Mouse (Mus musculus) neural tube, embryonic 12.5 days (tissue): ENCODE results near the gene Cry2. TPM values are rescaled to one million over a fixed set of nuclear protein-coding genes. Genes with fewer than 3 reads are reported as not detected.

Experiments
- ATAC-seq: fragments of 200-750 bp; cut with Nextera tagmentation; 2 replicates; pipeline ENCODE4 v1.8.0; 2017; ENCODE audit warnings: low read depth, mild to moderate bottlenecking, moderate TSS enrichment, moderate library complexity; ENCODE audit not compliant: low FRiP score
- H3K27ac ChIP-seq: fragments of 300-500 bp; sonication (generic); 2 replicates; pipeline ENCODE4 v1.5.1; 2016
- H3K27me3 ChIP-seq: fragments of 300-500 bp; sonication (generic); replicated peaks from 2 replicates; pipeline ENCODE4 v1.6.1; 2016; ENCODE audit warnings: mild to moderate bottlenecking
- H3K36me3 ChIP-seq: fragments of 300-500 bp; sonication (generic); 2 replicates; pipeline ENCODE4 v1.6.1; 2016; ENCODE audit warnings: mild to moderate bottlenecking
- H3K4me1 ChIP-seq: fragments of 300-500 bp; sonication (generic); 2 replicates; pipeline ENCODE4 v1.6.1; 2016
- H3K4me2 ChIP-seq: fragments of 300-500 bp; sonication (generic); replicated peaks from 2 replicates; pipeline ENCODE4 v1.6.1; 2016; ENCODE audit warnings: mild to moderate bottlenecking
- H3K4me3 ChIP-seq: fragments of 300-500 bp; sonication (generic); 2 replicates; pipeline ENCODE4 v1.5.1; 2016
- H3K9ac ChIP-seq: fragments of 300-500 bp; sonication (generic); 2 replicates; pipeline ENCODE4 v1.6.1; 2016; ENCODE audit warnings: mild to moderate bottlenecking
- H3K9me3 ChIP-seq: fragments of 300-500 bp; sonication (generic); 2 replicates; pipeline ENCODE4 v1.6.1; 2016; ENCODE audit warnings: mild to moderate bottlenecking
- WGBS: fragments of 180-500 bp; shearing (Covaris S2); methylation state at CpG from one replicate; pipeline ENCODE4 v1.1.7; 2016; 5-methylcytosine and 5-hydroxymethylcytosine counted together
- polyA plus RNA-seq: library from polyadenylated mRNA; unstranded; fragments of >200 nt; fragmentation: Nextera tagmentation; extraction: Ambion mirVana; gene quantifications from 2 replicates; pipeline ENCODE4 v1.2.1, GENCODE M21; 2016

Gene Cry2
- polyA plus RNA-seq, 1 experiment from 2014 or later: 33.6 TPM

DNA sequence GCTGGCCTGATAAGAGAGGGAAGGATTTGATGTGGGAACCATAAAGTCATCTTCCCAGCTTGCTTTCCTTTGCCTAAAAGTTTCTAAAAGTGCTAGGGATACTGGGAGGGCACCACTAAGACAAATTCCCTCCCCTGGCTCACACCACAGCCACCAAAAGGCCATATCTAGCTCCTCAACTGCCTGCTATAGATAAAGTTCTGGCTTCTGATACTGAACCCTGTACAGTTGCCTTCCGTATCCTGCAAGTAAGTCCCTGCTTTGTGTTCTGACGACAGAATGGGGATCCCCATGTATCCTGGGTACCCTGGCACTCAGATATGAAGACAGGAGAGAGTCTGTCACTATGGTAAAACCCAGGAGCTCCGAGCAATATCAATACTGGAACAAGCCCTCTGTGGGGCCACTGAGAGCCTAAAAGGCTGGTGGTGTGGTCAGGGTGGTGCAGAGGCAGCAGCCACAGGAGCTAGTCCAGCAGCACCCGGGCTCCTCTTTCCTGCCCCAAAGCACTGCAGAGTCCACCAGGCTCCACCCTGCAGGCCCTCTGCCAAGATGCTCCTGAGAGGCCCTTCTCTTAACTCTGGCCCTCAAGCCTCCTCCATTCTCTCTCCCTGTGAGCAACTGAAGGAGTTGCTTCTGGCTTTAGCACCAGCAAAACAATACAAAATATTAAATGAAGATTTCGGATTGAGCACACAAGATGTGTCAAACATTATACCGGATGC lies 43.5 kb downstream of the Cry2 start:
- no peak overlapping the region for H3K9ac ChIP-seq
- ATAC-seq: no peak
- H3K4me2 ChIP-seq: peak overlapping the region; percentile 91
- H3K4me3 ChIP-seq: no peak overlapping the region
- WGBS: 80% methylated on average over 6 of the region's 6 CpGs
- peaks cover 24% of the 10 kb centered on the region for H3K36me3 ChIP-seq
- H3K4me1 ChIP-seq: peaks cover 60% of the 10 kb centered on the region
- no peaks in the 10 kb centered on the region for H3K9me3 ChIP-seq
- H3K27ac ChIP-seq: peak overlapping the region; percentile 37; the same call in 1 of the 2 replicates
- H3K27me3 ChIP-seq: no peaks in the 10 kb centered on the region

DNA sequence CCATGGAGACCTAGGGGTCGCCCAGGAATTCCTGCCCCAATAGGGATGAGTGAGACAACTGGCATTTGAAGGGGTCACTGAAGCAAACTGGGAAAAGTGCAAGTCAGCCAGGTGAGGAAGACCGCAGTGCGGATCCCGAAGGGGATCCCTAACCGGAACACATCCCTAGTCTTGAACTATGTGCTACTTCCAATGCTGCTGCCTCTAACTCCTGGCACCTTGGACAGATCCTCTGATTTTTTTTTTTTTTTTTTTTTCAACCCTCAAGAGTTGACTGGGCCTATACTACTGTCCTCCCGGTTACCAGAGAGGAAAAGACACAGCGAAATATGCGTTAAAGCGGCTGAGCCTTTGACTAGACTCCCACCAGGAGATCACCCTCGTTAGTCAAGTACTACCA lies 44.2 kb downstream of the Cry2 start:
- Histone ChIP-seq H3K36me3 (peaks cover 31% of the 10 kb centered on the region), H3K9me3 (no peaks in the 10 kb centered on the region), H3K27ac (peak overlapping the region; percentile 37; the same call in 1 of the 2 replicates), H3K27me3 (no peaks in the 10 kb centered on the region), H3K4me1 (peaks cover 60% of the 10 kb centered on the region), H3K4me3 (peak overlapping the region; percentile 78), H3K4me2 (peak overlapping the region; percentile 91), H3K9ac (no peak overlapping the region)
- ATAC-seq: no peak
- WGBS: 3% methylated on average over 10 of the region's 10 CpGs

DNA sequence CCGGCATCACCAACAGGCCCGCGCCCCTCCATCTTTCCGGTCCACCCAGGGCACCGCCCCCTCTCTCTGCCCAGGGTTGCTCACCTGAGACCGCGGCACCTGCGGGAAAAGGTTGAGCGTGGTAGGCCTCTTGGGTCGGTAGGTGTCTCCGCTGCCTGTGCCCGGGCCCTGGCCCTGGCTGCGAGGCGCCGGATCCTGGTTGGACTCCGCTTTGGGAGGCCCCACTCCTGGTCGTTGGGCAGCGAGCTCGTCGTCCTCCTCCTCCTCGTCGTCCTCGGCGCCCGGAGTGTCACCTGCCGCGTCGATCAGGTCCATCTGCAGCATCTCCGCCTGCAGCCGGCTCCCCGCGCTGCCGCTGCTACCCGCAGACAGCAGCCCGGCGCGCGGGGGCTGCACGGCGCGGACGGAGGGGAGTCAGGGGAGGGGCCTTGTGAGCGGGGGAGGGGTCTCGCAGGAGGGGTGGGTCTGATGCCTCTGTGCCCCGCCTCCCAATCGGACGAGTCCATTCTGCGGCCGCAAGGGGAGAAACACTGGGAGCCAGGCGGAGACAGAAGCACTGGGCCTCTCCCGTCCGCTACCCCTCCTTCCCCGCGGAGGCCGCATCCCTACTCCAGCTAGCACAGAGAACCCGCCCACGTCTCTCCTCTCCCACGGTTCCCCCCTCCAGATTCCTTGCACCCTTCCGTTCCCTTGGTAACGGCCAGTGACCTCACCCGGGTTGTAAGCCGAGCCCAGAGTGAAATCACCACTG lies 44.8 kb downstream of the Cry2 start:
- Histone ChIP-seq H3K9me3 (no peaks in the 10 kb centered on the region), H3K27me3 (no peaks in the 10 kb centered on the region), H3K27ac (peak overlapping the region; percentile 59; the same call in 1 of the 2 replicates), H3K36me3 (peaks cover 37% of the 10 kb centered on the region), H3K9ac (peak overlapping the region; percentile 85), H3K4me3 (peak overlapping the region; percentile 78), H3K4me2 (peak overlapping the region; percentile 91), H3K4me1 (peaks cover 60% of the 10 kb centered on the region)
- peak; percentile 93 for ATAC-seq
- WGBS: under 1% methylated on average over 62 of the region's 62 CpGs

DNA sequence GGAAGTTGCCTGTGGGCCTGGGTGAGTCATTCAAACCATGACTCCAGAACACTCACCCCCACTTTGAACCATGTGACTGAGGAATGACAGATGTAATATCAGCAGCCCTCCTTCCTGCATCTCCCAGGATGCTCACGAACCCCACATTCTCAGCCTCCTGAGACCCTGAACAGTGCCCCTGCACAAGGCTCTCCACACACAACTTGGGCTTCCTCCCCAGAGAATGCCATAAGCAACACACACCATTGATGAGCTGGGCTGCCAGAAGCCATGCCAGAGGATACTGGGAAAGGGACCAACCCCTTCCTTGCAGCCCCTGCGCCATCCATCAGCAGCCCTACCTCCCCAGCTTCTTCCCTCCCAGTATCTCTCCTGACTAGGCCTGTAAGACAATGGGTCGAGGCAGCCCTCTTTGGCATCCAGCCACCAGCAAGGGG lies 45.7 kb downstream of the Cry2 start:
- H3K36me3 ChIP-seq: peaks cover 46% of the 10 kb centered on the region
- peak overlapping the region; percentile 91 for H3K4me2 ChIP-seq
- H3K27ac ChIP-seq: no peak overlapping the region
- WGBS: 44% methylated on average over 3 of the region's 3 CpGs
- peak overlapping the region; percentile 78 for H3K4me3 ChIP-seq
- ATAC-seq: no peak
- H3K27me3 ChIP-seq: no peaks in the 10 kb centered on the region
- peaks cover 54% of the 10 kb centered on the region for H3K4me1 ChIP-seq
- H3K9ac ChIP-seq: peak overlapping the region; percentile 85
- H3K9me3 ChIP-seq: no peaks in the 10 kb centered on the region

DNA sequence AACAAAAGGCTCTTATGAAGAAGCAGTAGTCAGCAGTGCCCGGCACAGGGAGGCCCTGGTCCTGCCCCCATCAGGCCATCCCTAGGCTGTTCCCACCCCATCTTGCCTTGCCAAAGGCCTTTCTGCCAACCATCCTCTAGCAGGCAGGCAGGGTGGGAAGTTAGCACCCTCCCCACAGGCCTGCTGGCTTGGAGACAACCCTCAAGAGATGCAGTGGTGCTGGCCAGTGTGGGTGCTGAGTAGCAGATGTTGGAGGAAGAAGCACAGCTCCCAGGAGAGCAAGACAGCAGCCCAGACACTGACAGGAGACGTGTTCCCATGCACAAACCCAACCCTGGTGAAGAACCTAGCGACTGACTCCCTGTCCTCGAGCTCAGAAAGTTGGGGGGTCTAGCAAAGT lies 46.2 kb downstream of the Cry2 start:
- WGBS: 73% methylated on average over 4 of the region's 4 CpGs
- no peak for ATAC-seq
- peak overlapping the region; percentile 11; the same call in 1 of the 2 replicates for H3K4me3 ChIP-seq
- peaks cover 51% of the 10 kb centered on the region for H3K36me3 ChIP-seq
- H3K4me2 ChIP-seq: peak overlapping the region; percentile 91
- H3K9me3 ChIP-seq: no peaks in the 10 kb centered on the region
- H3K9ac ChIP-seq: 0 out of 2 replicates have a peak overlapping the region, but pooled peaks have one; percentile 40
- H3K4me1 ChIP-seq: peaks cover 49% of the 10 kb centered on the region
- H3K27me3 ChIP-seq: no peaks in the 10 kb centered on the region
- H3K27ac ChIP-seq: no peak overlapping the region

DNA sequence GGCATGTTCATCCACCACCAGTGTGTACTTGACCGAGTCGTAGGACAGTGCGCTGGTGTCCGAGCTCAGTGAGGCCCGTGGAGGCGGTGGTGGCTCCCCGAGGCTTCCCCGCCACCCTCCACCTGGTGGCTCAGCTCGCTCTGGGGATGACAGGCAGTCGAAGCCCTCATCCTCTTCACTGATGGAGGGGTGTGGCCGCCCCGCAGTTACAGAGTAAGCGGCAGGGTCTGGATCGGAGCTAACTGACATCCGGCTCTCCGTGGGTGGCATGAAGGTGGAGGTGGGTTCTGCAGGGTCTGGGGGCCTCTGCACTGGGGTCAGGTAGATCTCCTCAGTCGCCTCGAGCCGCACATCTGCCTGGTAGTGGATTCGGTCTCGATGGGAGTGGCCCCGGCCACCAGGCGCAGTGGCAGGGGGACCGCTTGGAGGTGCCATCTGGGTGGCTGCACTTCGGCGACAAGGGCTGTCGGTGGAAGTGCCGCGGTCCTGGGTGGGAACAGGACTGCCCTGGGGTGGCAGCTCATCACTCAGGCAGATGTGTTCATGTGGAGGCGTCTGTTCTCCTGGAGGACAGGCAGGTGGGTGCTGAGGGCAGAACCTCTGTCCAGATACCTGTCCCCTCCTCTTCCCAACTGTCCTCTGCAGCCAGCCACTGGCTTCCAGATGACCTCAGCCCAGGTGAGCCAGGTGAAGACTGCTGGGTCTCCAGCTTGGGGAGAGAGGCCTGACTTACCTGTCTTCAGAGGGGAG lies 46.8 kb downstream of the Cry2 start:
- Histone ChIP-seq H3K36me3 (peaks cover 57% of the 10 kb centered on the region), H3K4me1 (peaks cover 43% of the 10 kb centered on the region)

DNA sequence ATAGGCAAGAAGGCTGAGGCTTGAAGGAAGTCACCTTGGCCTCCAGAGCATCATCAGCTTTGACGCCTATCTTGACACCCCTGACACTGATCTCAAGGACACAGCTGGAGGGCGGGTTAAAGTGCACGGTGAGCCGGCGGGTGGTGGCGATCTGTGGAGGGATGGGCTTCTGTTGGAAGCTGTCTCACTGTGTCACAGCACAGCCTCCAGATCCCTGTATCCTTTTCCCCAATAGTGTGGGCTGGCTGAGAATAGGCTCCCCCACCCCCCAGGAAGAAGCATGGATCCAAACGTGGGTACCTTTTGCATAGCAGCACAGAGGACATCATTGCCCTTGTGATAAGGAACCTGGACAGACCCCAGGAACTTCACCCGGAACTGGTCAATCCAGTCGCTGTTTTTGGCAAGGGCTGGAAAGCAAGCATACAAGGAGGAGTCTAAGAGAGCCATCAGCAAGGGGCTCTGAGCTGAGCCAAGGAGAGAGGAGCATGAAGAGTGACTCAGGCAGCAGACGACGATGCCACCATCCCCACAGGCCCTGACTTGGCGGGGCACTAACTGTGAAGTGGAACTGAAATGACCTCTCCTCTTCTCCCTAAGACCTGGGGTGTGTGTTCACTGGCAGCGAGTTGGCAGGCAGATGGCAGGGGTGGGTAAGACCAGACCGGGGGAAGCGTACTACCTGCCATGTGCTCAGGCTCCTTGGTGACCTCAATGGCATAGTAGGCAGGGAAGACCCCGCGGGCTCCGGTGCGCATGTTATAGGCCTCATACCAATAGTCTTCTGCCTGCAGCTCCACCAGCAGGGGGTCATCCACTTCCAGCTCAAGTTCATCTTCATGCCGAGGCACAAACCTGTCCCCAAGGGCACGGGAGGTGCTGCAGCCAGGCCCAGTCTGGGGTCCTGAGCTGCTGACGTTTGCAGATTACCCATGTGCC lies 48.5 kb downstream of the Cry2 start:
- Histone ChIP-seq H3K27me3 (no peaks in the 10 kb centered on the region), H3K27ac (no peak overlapping the region), H3K36me3 (peaks cover 73% of the 10 kb centered on the region), H3K4me2 (no peak overlapping the region), H3K4me3 (no peak overlapping the region), H3K4me1 (peaks cover 26% of the 10 kb centered on the region), H3K9ac (no peak overlapping the region), H3K9me3 (no peaks in the 10 kb centered on the region)
- no peak for ATAC-seq
- 87% methylated on average over 22 of the region's 22 CpGs for WGBS

More for the DNA sequence above, 46.8 kb downstream of the Cry2 start:
- no peak overlapping the region for H3K27ac ChIP-seq
- no peaks in the 10 kb centered on the region for H3K27me3 ChIP-seq
- H3K9ac ChIP-seq: no peak overlapping the region
- no peak for ATAC-seq
- peak overlapping the region; percentile 91 for H3K4me2 ChIP-seq
- no peaks in the 10 kb centered on the region for H3K9me3 ChIP-seq
- H3K4me3 ChIP-seq: no peak overlapping the region
- WGBS: 93% methylated on average over 30 of the region's 30 CpGs

DNA sequence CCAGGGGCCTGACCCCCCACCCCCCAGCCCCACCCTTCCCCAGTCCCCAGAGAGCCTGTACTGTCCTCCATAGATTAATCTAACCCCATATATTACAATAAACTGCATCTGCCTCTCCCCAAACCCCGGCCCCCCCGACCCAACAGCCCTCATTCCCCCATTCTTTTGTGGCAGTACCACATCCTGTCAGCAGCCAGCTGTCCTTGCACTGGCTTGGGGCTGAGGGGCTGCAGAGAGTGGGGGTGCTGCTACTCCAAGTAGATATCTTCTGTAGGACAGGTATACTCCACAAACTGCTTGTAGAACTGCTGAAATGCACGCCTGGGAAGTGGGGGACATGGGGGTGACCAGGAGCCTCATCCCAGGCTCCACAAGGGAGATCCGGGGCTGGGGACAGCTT lies 49.7 kb downstream of the Cry2 start:
- H3K9ac ChIP-seq: no peak overlapping the region
- no peak overlapping the region for H3K4me2 ChIP-seq
- peaks cover 86% of the 10 kb centered on the region for H3K36me3 ChIP-seq
- H3K27me3 ChIP-seq: no peaks in the 10 kb centered on the region
- H3K27ac ChIP-seq: no peak overlapping the region
- no peak for ATAC-seq
- 76% methylated on average over 4 of the region's 4 CpGs for whole genome bisulfite sequencing
- no peaks in the 10 kb centered on the region for H3K9me3 ChIP-seq
- peaks cover 17% of the 10 kb centered on the region for H3K4me1 ChIP-seq
- H3K4me3 ChIP-seq: no peak overlapping the region

DNA sequence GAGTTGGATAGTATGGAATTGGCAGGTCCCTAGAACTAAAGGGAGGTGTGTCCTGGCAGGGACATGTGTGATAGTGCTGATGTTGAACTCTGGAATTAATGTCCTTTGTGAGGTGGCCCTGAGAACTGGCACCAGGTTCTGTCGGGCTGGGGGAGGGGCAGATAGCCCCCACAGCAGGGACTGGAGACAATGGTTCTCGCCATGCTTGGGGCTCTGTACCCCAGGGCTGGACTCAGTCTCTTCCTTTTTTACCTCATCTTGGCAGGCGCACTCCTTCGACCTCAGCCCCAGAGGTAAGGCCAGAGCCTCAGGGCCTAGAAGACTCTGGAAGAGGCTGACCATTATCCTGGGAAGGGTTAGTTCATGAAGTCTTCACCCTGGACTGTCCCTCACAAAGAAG lies 51.1 kb downstream of the Cry2 start:
- Histone ChIP-seq H3K4me2 (no peak overlapping the region), H3K9me3 (no peaks in the 10 kb centered on the region), H3K4me3 (no peak overlapping the region), H3K27ac (no peak overlapping the region), H3K4me1 (peaks cover 8% of the 10 kb centered on the region), H3K36me3 (peaks cover 100% of the 10 kb centered on the region), H3K9ac (no peak overlapping the region), H3K27me3 (no peaks in the 10 kb centered on the region)
- ATAC-seq: no peak
- WGBS: 78% methylated on average over 4 of the region's 4 CpGs

DNA sequence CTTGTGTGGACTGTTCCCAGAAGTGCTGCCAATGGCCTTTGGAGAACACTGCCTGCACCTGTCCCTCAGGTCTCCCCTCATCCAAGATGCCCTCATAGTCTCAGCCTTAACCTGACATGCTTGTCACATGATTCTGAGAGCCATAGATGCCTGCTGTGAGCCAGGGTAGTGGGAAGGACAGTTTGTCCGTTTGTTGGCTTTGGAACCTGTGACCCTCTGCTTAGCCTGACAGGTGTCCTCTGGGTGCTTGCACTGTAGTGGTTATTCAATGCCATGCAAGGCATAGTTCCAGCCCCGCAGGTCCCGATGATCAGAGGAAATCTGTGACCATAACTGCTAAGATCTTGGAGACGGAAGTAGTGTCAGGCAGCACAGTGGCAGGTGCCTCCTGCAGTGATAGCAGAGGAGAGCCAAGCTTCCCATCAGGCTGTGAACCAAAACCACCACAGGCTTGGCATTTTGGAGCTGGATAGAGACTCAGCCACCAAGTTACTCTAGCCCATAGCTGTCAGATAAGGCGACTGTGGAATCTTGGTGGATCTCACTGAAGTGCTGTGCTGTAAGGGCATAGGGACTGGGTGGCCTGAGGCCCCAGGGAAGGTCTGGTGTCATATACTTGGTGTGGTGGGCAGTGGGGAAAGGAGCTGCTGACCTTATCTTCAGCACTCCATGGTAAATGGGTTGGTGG lies 51.8 kb downstream of the Cry2 start, which contains the start of gene 1700029I15Rik:
Gene 1700029I15Rik, plus strand, starts transcription at position 638 of the 688 bp plus-strand sequence.
- no peaks in the 10 kb centered on the region for H3K9me3 ChIP-seq
- H3K4me3 ChIP-seq: no peak within 1 kb of the TSS
- 0 out of 2 replicates have a peak, but pooled peaks cover under 1% of the 10 kb centered on the region for H3K4me1 ChIP-seq
- WGBS: 85% methylated on average over 5 of the region's 5 CpGs
- no peak within 1 kb of the TSS for H3K9ac ChIP-seq
- peaks cover 99% of the 10 kb centered on the region for H3K36me3 ChIP-seq
- no peak for ATAC-seq
- no peak within 1 kb of the TSS for H3K4me2 ChIP-seq
- no peaks in the 10 kb centered on the region for H3K27me3 ChIP-seq
- no peak within 1 kb of the TSS for H3K27ac ChIP-seq

DNA sequence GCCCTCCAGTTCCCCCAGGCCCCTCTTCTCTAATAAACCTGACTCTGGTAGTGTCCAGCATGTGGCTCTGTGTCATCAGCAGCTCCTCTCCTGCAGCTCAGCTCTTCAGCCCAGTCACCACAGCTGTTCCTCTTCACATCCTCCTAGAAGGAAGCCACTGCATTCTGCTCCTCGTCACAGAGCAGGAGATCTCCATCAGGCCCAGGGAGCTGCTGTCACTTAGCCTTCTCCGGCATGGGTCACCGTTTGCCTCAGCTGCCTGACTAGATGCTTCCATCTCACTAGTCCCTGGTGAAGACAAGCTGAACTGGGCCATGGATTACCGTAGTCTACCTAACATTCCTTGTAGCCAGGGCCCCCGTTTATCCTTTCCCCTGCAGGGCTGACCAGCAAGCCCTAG lies 52.7 kb downstream of the Cry2 start:
- Histone ChIP-seq H3K9me3 (no peaks in the 10 kb centered on the region), H3K4me1 (peaks cover 4% of the 10 kb centered on the region), H3K27ac (no peak overlapping the region), H3K4me2 (no peak overlapping the region), H3K4me3 (no peak overlapping the region), H3K36me3 (peaks cover 91% of the 10 kb centered on the region), H3K27me3 (no peaks in the 10 kb centered on the region), H3K9ac (no peak overlapping the region)
- ATAC-seq: no peak
- 89% methylated on average over 5 of the region's 5 CpGs for WGBS
